Mouse (Mus musculus) embryonic facial prominence, embryonic 13.5 days (tissue): ENCODE results near the gene Ndufa4l2. TPM values are rescaled to one million over a fixed set of nuclear protein-coding genes. Genes with fewer than 3 reads are reported as not detected.

Source experiments
- ATAC-seq: fragments of 200-750 bp; cut with Nextera tagmentation; 2 replicates; pipeline ENCODE4 v1.8.0; 2017; ENCODE audit warnings: low read depth; ENCODE audit not compliant: insufficient number of reproducible peaks, insufficient read depth, low FRiP score, low TSS enrichment
- H3K27ac ChIP-seq: fragments of 300-500 bp; sonication (generic); 2 replicates; pipeline ENCODE4 v1.5.1; 2015; ENCODE audit warnings: moderate library complexity, mild to moderate bottlenecking, inconsistent platforms
- H3K27me3 ChIP-seq: fragments of 300-500 bp; sonication (generic); 2 replicates; pipeline ENCODE4 v1.6.1; 2015; ENCODE audit warnings: mild to moderate bottlenecking, inconsistent platforms
- H3K36me3 ChIP-seq: fragments of 300-500 bp; sonication (generic); 2 replicates; pipeline ENCODE4 v1.6.1; 2015; ENCODE audit warnings: mild to moderate bottlenecking, inconsistent platforms
- H3K4me1 ChIP-seq: fragments of 300-500 bp; sonication (generic); 2 replicates; pipeline ENCODE4 v1.6.1; 2015; ENCODE audit warnings: inconsistent platforms
- H3K4me2 ChIP-seq: fragments of 300-500 bp; sonication (generic); 2 replicates; pipeline ENCODE4 v1.6.1; 2015; ENCODE audit warnings: moderate library complexity, mild to moderate bottlenecking, inconsistent platforms
- H3K4me3 ChIP-seq: fragments of 300-500 bp; sonication (generic); 2 replicates; pipeline ENCODE4 v1.5.1; 2015; ENCODE audit warnings: mild to moderate bottlenecking, inconsistent platforms
- H3K9ac ChIP-seq: fragments of 300-500 bp; sonication (generic); 2 replicates; pipeline ENCODE4 v1.6.1; 2015; ENCODE audit warnings: mild to moderate bottlenecking, inconsistent platforms
- H3K9me3 ChIP-seq: fragments of 300-500 bp; sonication (generic); 2 replicates; pipeline ENCODE4 v1.6.1; 2016; ENCODE audit warnings: inconsistent platforms
- WGBS: fragments of 180-500 bp; shearing (Covaris S2); methylation state at CpG from one replicate; pipeline ENCODE4 v1.1.7; 2015; ENCODE audit warnings: mixed read lengths; 5-methylcytosine and 5-hydroxymethylcytosine counted together
- polyA plus RNA-seq: library from polyadenylated mRNA; unstranded; fragments of >200 nt; fragmentation: Nextera tagmentation; extraction: Ambion mirVana; gene quantifications from 2 replicates; pipeline ENCODE4 v1.2.1, GENCODE M21; 2015

Gene Ndufa4l2
- 20.0 and 32.7 TPM in 2 replicates for polyA plus RNA-seq

- H3K4me2 ChIP-seq, result peak within 1 kb of the TSS; percentile 97
- 8% methylated on average over 6 of the region's 6 CpGs for WGBS
- no peak within 1 kb of the TSS for H3K9ac ChIP-seq
- no peaks in the 10 kb centered on the region for H3K9me3 ChIP-seq
- H3K36me3 ChIP-seq, result peaks cover 26% of the 10 kb centered on the region
- H3K4me3 ChIP-seq, result peak within 1 kb of the TSS; percentile 51
- peaks cover 75% of the 10 kb centered on the region for H3K4me1 ChIP-seq
- peaks cover 88% of the 10 kb centered on the region for H3K27me3 ChIP-seq
- no peak within 1 kb of the TSS for H3K27ac ChIP-seq
- ATAC-seq, result no peak
These were observed at the start of gene Ndufa4l2 for GRCm38 (mm10) chr10:127514764-127515163. Gene Ndufa4l2 (plus strand): TSS chr10:127514967.

DNA sequence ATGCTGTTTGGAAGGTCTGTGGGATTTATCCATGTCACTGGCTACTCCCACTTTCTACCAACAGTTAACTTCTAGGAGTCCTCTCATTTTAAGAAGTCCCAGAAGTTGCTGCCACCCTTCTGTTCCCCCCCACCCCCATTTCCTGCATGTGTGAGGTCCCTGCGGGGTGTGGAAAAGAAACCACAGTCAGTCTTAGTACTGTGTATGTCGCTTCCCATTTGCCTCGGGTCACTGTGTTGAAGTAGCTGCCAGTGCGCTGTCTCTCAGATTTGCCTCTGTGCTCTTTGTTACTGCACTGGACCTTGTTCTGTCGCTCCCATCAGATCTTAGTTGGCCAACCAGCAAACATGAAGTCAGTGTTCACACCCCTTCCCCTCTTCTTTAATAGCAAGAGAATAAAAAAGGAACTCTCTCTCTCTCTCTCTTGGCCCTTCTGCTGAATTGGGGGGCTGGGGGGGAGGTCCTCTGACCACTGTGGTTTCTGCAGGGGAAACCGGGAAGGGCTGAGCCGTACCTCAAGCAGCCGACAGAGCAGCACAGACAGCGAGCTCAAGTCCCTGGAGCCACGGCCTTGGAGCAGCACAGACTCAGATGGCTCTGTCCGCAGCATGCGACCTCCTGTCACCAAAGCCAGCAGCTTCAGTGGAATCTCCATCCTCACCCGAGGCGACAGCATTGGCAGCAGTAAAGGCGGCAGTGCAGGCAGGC, 43.3 kb upstream of the Ndufa4l2 start:
- Histone ChIP-seq H3K9me3 (no peaks in the 10 kb centered on the region), H3K4me3 (no peak overlapping the region), H3K9ac (no peak overlapping the region), H3K27me3 (no peaks in the 10 kb centered on the region), H3K4me1 (peaks cover 13% of the 10 kb centered on the region), H3K4me2 (0 out of 2 replicates have a peak overlapping the region, but pooled peaks have one; percentile 1), H3K27ac (peak overlapping the region; percentile 48; the same call in 1 of the 2 replicates), H3K36me3 (peaks cover 57% of the 10 kb centered on the region)
- WGBS, result 42% methylated on average over 15 of the region's 15 CpGs
- no peak for ATAC-seq

DNA sequence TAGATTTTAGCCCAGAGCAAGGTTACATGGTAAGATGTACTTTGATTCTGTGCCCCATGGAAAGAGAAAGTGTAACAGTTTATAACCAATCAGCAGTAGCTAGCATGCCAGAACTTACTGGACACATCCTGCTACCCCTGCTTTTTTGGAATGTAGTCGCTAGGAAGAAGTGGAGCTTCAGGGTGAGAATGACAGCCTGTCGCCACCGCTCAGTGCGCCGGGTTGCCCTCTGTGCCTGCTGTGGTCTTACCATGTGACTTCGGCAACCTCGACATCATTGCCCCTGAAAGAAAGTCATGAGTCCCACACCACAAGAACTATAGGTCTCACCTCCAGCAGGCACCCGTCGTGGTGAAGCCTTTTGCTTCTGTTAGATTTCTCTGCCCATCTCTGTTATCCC, 42.0 kb upstream of the Ndufa4l2 start:
- no peak overlapping the region for H3K27ac ChIP-seq
- peaks cover 67% of the 10 kb centered on the region for H3K36me3 ChIP-seq
- H3K4me2 ChIP-seq, result no peak overlapping the region
- H3K4me3 ChIP-seq, result no peak overlapping the region
- 82% methylated on average over 9 of the region's 9 CpGs for WGBS
- no peak for ATAC-seq
- H3K9me3 ChIP-seq, result no peaks in the 10 kb centered on the region
- H3K4me1 ChIP-seq, result peaks cover 13% of the 10 kb centered on the region
- H3K27me3 ChIP-seq, result no peaks in the 10 kb centered on the region
- no peak overlapping the region for H3K9ac ChIP-seq

- no peak for ATAC-seq
- H3K27ac ChIP-seq, result no peak overlapping the region
- no peaks in the 10 kb centered on the region for H3K9me3 ChIP-seq
- peaks cover 13% of the 10 kb centered on the region for H3K4me1 ChIP-seq
- no peak overlapping the region for H3K4me2 ChIP-seq
- 94% methylated on average over 4 of the region's 4 CpGs for WGBS
- H3K36me3 ChIP-seq, result peaks cover 53% of the 10 kb centered on the region
- H3K9ac ChIP-seq, result no peak overlapping the region
- no peak overlapping the region for H3K4me3 ChIP-seq
- H3K27me3 ChIP-seq, result no peaks in the 10 kb centered on the region
These were observed 39.6 kb upstream of the Ndufa4l2 start for GRCm38 (mm10) chr10:127475175-127475574.

GRCm38 (mm10) chr10:127476541-127476940, 38.2 kb upstream of the Ndufa4l2 start:
- peaks cover 59% of the 10 kb centered on the region for H3K36me3 ChIP-seq
- peaks cover 4% of the 10 kb centered on the region; the same call in 1 of the 2 replicates for H3K4me1 ChIP-seq
- 83% methylated on average over 3 of the region's 3 CpGs for WGBS
- H3K27ac ChIP-seq, result no peak overlapping the region
- no peak overlapping the region for H3K9ac ChIP-seq
- H3K9me3 ChIP-seq, result no peaks in the 10 kb centered on the region
- H3K4me3 ChIP-seq, result no peak overlapping the region
- H3K4me2 ChIP-seq, result no peak overlapping the region
- no peak for ATAC-seq
- H3K27me3 ChIP-seq, result no peaks in the 10 kb centered on the region

GRCm38 (mm10) chr10:127477301-127477700, 37.5 kb upstream of the Ndufa4l2 start:
- Histone ChIP-seq H3K27ac (no peak overlapping the region), H3K4me1 (no peaks in the 10 kb centered on the region), H3K4me3 (no peak overlapping the region), H3K4me2 (no peak overlapping the region), H3K36me3 (peaks cover 58% of the 10 kb centered on the region), H3K27me3 (no peaks in the 10 kb centered on the region), H3K9ac (no peak overlapping the region), H3K9me3 (no peaks in the 10 kb centered on the region)
- no peak for ATAC-seq
- 81% methylated on average over 7 of the region's 7 CpGs for WGBS

DNA sequence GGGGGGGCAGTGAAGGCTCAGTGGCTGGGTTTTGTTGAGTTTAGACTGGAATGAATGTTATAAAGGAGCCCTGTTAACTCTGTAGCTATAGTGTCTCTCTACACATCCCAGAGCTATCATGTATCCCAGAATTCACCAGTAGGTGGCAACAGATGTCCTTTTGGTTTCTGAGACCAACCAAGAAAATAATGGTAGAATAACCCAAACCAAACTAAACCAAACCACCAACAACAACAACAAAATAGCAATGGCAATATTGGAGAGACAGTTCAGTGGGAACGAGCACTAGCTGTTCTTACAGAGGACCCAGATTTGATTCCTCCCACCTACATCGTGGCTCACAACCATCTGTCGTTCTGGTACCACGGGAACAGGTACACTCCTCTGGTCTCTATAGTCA, 35.6 kb upstream of the Ndufa4l2 start:
- Histone ChIP-seq H3K9ac (no peak overlapping the region), H3K27ac (no peak overlapping the region), H3K36me3 (peaks cover 60% of the 10 kb centered on the region), H3K4me1 (no peaks in the 10 kb centered on the region), H3K9me3 (no peaks in the 10 kb centered on the region), H3K4me3 (no peak overlapping the region), H3K4me2 (no peak overlapping the region), H3K27me3 (no peaks in the 10 kb centered on the region)
- 93% methylated on average over 4 of the region's 4 CpGs for WGBS
- no peak for ATAC-seq

GRCm38 (mm10) chr10:127480833-127481813, 33.6 kb upstream of the Ndufa4l2 start:
- no peak overlapping the region for H3K4me3 ChIP-seq
- WGBS, result 85% methylated on average over 19 of the region's 19 CpGs
- H3K4me1 ChIP-seq, result no peaks in the 10 kb centered on the region
- H3K4me2 ChIP-seq, result no peak overlapping the region
- H3K9me3 ChIP-seq, result no peaks in the 10 kb centered on the region
- H3K36me3 ChIP-seq, result peaks cover 67% of the 10 kb centered on the region
- ATAC-seq, result no peak
- H3K27me3 ChIP-seq, result no peaks in the 10 kb centered on the region
- no peak overlapping the region; the same call in 1 of the 2 replicates for H3K27ac ChIP-seq
- no peak overlapping the region for H3K9ac ChIP-seq

DNA sequence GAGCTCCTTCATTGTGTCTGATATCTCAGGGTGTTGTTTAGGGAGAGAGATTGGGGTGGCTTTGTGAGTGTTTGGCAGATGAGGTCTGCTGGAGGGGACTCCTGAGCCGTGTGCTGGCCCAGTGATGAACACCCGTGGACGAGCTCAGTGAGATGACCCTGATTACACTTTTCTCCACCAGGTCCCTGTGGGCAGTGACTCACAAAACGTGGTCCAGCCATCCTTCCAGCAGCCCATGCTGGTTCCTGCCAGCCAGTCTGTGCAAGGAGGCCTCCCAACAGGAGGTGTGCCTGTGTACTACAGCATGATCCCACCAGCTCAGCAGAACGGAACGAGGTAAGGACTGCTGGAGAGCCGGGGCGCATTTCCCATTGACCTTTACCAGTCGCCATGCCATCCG, 29.5 kb upstream of the Ndufa4l2 start:
- Histone ChIP-seq H3K4me2 (no peak overlapping the region), H3K27ac (no peak overlapping the region), H3K9me3 (no peaks in the 10 kb centered on the region), H3K9ac (no peak overlapping the region), H3K4me3 (no peak overlapping the region), H3K4me1 (0 out of 2 replicates have a peak, but pooled peaks cover 2% of the 10 kb centered on the region), H3K27me3 (no peaks in the 10 kb centered on the region), H3K36me3 (peaks cover 85% of the 10 kb centered on the region)
- ATAC-seq, result no peak
- WGBS, result 90% methylated on average over 10 of the region's 10 CpGs

DNA sequence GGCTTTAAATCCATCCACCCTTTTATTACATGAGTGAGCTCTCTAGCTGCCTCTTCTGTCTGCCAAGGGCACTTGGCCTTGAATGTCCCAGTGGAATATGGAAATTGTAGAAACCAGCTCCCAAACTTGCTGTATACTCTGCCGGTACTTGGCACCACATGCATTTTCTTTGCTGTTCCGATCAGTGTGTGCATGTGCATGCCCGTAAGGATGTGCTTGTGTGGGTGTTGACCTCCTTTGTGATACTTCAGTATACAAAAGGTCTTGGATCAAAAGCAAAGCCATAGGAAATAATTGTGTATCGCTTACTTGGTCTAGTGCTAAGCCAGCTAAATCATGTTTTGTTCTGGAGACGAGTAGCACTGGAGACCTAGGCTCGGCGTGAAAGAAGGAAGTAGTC, 25.9 kb upstream of the Ndufa4l2 start:
- no peak for ATAC-seq
- Histone ChIP-seq H3K9me3 (no peaks in the 10 kb centered on the region), H3K4me3 (no peak overlapping the region), H3K9ac (no peak overlapping the region), H3K27me3 (no peaks in the 10 kb centered on the region), H3K4me2 (no peak overlapping the region), H3K4me1 (peaks cover 6% of the 10 kb centered on the region), H3K27ac (no peak overlapping the region), H3K36me3 (peaks cover 92% of the 10 kb centered on the region)
- WGBS, result 83% methylated on average over 7 of the region's 7 CpGs

- peak overlapping the region; percentile 36; the same call in 1 of the 2 replicates for H3K9ac ChIP-seq
- no peak for ATAC-seq
- H3K36me3 ChIP-seq, result peaks cover 92% of the 10 kb centered on the region
- H3K27ac ChIP-seq, result no peak overlapping the region
- H3K4me3 ChIP-seq, result no peak overlapping the region
- peaks cover 6% of the 10 kb centered on the region for H3K4me1 ChIP-seq
- no peaks in the 10 kb centered on the region for H3K27me3 ChIP-seq
- 71% methylated on average over 18 of the region's 18 CpGs for WGBS
- H3K4me2 ChIP-seq, result no peak overlapping the region
- no peaks in the 10 kb centered on the region; the same call in 1 of the 2 replicates for H3K9me3 ChIP-seq
These were observed 24.3 kb upstream of the Ndufa4l2 start for GRCm38 (mm10) chr10:127490160-127491127.
